Mouse (Mus musculus) right cerebral cortex, postnatal 25 days (tissue): Measurements from ENCODE around the gene Phc2.
A peak's percentile ranks its signal among the peaks of the same experiment; 100 is the strongest.

Experiments used
- DNase-seq: peaks from one replicate; pipeline ENCODE4 v3.0.0; 2022

Phc2 gene

DNA sequence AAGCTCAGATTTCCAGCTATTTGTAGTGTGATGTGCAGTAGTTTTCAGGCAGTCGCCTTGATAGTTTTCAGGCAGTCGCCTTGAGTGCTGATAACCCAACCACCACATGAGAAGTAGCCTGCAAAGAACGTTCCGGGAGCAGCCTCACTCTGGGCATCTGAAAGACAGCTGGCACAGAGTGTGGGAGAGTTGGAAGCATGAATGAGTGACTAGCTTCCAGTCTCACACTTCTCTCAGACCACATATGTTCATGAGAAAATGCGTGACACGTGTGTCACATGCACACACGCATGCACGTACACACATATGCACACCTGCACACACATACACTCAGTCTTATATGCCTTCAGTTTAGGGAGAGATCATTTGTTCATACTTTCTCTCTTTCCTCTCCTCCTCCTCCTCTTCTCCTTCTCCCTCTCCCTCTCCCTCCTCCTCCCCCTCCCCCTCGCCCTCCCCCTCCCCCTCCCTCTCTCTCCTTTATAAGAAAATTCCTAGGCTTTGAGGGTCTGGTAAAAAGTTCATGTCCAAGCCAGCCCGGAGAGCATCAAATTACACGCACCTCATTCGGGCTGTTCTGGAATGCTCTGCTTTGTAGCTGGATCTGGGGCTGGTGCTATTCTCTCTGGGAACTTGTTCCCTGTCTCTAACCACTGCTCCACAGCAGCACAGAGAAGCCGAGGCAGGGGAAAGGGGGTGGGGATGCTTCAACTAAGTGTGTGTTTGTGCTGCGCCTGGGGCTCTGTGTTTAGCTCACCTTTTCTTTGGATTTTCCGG lies 37.8 kb downstream of the Phc2 start:
- peak; percentile 34 for DNase-seq

GRCm38 (mm10) chr4:128693207-128693606 lies 38.7 kb downstream of the Phc2 start:
- peak; percentile 2 for DNase-seq

- no peak for DNase-seq
Observed at GRCm38 (mm10) chr4:128694315-128694714, 39.8 kb downstream of the Phc2 start.

GRCm38 (mm10) chr4:128695149-128695548 lies 40.6 kb downstream of the Phc2 start:
- DNase-seq, result no peak

DNA sequence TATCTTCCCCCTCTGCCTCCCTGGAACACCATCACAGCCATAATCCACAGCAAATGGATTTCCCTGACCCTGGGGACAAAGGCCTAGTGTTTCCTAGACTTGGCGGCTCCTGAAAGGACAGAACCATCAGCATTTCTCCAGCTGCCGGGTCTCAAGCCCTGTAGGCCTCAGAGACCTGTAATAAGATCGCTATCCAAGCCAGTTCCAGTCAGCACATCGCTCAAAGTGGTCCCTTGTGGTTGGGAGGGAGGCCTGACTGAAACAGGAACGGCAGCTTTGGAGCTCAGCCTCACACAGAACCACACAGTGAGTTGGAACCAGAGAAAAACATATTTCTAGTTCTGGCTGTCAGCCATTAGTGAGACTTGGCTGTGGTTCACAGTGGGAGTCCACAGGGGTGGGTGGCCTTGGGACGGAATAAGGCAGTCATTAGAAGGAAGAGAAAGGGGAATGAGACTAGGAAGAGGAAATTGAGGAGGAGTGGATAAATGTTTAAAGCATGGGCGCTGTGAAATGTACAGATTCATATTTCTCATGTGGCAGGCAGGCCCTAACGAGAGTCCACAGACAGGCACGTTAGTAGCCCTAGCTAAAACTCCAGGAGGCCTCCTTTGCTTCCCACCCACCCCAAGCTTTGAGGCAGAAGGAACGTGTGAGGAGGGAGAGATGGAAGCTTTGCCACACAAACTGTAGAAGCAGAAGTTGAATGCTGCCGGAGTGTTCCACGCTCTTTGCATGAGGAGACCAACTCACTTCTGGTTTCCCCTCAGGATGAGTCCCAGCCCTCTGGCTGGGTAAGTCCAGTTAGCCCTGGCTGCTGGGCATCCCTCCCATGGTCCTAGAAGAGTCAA lies 43.7 kb downstream of the Phc2 start:
- peak; percentile 65 for DNase-seq

GRCm38 (mm10) chr4:128699916-128700315 lies 45.4 kb downstream of the Phc2 start:
- no peak for DNase-seq

GRCm38 (mm10) chr4:128700543-128700942 lies 46.0 kb downstream of the Phc2 start:
- DNase-seq, result no peak

DNA sequence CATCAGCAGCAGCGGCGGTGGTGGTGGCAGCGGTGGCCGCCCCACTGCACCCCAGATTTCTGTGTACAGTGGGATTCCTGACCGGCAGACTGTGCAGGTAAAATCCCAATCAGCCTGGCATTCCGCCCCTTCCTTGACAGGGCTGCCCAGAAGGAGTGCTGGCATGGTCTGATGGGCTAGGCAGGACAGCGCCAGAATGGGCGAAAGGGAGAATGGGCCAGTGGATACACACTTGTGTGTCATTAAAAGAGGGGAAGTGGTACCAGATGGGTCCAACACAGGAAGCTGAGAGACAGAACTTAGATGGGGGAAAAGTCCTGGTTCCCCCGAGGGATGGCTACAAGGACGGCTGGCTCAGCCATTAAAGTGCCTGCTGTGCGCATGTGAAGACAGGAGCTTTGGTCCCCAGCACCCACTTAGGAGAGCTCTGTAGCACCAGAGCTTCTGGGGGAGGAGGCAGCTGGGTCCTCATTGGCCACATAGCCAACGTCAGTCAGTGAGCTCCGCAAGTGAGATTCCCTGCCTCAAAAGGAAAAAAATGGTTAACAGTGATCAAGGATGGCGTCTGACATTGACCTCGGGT lies 50.7 kb downstream of the Phc2 start:
- no peak for DNase-seq

DNA sequence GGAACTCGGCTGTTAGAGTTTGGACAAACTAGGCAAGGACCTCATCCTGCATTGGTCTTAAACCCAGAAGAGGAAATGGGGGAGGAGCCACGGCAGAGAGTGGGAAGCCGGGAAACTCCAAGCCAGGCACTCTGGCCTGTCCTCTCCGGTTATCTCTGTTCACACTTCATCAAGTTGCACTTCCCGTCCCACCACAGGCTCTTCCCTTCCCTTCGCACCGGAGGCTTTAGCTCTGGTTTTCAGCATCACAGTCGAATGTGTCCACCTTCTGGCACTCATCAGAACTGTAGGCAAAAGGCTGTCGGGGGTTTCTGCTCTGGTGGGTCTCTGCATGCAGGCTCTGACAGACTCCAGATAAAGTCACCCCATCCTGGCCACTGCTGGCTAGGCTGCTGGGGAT lies 52.1 kb downstream of the Phc2 start:
- DNase-seq, result no peak

- DNase-seq, result no peak
Observed at GRCm38 (mm10) chr4:128707384-128707783, 52.9 kb downstream of the Phc2 start.

GRCm38 (mm10) chr4:128709061-128709780 lies 54.7 kb downstream of the Phc2 start:
- DNase-seq, result no peak

GRCm38 (mm10) chr4:128709781-128710166 lies 55.3 kb downstream of the Phc2 start:
- DNase-seq, result no peak

DNA sequence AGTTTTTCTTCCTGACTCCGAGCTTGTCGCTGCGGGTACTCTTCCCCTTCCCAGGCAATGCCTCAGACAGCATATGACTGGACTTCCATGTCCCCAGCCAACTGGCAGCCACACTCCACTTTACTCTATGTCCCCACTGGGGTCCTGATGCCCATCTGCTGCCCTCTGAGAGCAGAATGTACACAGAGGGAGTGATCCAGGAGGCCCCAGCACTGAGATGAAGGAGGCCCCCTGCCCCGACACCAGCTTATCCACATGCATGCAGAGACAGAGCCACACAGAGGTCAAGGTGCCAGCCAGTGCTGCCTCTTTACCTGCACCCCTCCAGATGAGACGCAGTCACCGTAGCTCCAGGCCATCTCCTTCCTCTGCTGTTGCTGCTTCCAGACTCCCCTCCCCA lies 55.8 kb downstream of the Phc2 start:
- no peak for DNase-seq

GRCm38 (mm10) chr4:128710800-128711199 lies 56.3 kb downstream of the Phc2 start:
- no peak for DNase-seq

DNA sequence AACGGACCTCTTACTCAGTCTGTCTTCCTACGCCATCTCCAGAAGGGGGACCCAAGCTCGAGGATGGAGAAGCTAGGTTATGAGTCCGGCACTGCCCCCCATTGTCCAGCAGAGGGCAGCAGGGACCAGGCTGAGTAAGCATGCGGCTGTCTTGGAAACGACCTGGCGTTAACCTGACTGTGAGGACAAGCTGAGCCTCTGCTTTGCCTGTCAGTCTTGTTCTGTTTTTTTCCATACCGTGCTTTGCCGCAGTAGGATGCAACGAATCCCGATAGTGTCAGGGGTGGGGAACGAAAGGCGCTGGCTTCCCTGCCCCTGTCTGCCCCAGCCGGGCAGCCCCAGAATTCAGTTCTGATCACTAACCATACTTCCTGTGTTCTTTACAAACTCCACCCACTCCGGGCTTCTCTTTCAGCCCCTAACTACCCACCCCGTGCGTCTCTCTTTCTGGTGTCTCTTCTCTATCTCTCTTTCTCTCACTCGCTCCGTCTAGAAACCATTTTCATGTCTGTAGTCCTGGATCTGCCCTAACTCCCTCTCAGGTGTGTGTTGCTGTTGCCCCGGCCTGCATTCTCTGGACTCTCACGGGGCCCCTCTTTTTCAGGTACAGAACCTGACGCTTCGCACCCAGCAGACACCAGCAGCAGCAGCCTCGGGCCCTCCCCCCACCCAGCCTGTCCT lies 57.1 kb downstream of the Phc2 start:
- peak; percentile 88 for DNase-seq

DNA sequence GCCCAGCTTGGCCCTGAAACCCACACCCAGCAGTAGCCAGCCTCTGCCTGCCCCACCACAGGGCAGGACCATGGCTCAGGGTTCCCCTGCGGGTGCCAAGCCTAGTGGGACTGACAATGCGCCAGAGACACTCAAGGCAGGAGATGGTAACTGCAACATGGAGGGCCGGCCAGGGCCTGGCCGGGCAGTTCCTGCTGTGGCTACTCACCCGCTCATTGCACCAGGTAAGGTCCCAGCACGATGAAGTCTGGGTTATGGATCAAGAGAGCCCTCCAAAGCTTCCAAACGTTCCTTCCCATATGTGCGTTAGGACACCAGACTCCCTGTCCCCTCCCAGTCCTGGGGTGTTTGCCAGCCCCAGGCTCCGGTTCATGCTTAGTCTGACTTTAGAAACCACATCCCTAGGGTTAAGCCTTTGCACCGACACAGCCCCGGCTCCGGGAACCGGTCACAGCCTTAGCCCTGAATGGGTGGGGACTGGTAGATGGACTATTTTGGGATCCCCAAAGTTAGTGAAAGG lies 57.7 kb downstream of the Phc2 start:
- no peak for DNase-seq

DNA sequence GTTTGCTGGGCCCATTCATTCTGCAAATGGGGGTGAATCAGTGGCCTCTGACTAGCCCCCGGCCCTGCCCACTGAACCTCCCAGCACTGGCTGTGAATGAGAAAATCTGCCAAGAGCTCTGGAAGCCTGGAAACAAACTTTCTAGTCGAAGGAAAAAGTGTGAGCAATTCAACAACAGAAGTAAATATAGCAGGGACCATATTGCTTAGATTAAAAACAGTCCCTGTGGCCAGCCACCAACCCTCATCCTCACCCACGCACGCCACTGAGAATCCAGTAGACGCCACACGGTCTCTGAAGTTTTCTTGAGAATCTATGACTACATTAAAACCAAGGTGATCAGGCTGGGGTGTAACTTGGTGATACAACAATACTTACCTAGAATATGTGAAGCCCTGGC lies 58.4 kb downstream of the Phc2 start:
- DNase-seq, result no peak

GRCm38 (mm10) chr4:128715241-128716204 lies 61.0 kb downstream of the Phc2 start:
- no peak for DNase-seq

- no peak for DNase-seq
Observed at GRCm38 (mm10) chr4:128716279-128716678, 61.8 kb downstream of the Phc2 start.

DNA sequence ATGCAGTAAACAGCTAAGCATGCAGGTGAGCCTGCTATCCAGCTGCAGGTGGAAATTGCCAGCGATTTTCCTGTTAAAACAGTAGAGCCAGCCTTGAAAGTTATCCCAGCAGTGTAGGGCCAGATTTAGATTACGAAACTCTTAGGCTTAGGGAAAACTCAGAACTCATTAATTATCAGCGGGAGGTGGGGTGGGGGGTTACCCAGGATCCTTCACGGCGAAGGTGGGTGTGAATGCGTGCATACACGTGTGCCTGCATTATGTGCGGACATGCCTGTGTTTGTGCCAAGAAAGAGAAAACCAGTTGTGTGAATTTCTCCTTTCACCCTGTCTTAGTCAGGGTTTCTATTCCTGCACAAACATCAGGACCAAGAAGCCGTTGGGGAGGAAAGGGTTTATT lies 62.2 kb downstream of the Phc2 start:
- DNase-seq, result no peak

DNA sequence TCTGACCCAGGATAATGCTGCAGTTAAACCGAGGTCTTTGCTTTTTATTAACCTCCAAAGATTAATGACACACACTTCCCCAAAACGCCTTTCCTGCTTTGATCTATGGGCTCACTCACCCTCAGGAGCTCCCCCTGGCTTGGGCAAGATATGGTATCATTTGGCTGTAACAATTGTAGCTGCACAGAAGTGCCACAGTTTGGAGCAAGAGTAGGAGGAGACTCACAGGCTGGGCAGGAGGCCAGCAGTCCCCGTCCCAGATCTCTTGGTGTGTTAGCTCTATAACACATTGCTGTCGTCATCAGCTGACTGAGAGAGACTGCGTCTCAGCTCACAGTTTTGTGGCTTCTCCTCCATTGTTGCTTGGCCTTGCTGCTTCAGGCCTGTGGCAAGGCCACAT lies 65.6 kb downstream of the Phc2 start:
- peak; percentile 65 for DNase-seq
